Mouse (Mus musculus) G1E-ER4 (cell line): ENCODE results near the gene Tmem186. TPM values are rescaled to one million over a fixed set of nuclear protein-coding genes. Genes with fewer than 3 reads are reported as not detected.

Experiments
- GATA1 ChIP-seq: IDR thresholded peaks from one replicate; pipeline ENCODE4 v1.8.0; 2012; ENCODE audit warnings: low read length, inconsistent platforms
- polyA plus RNA-seq: library from polyadenylated mRNA; stranded (reverse); fragments of >175 nt; gene quantifications from 2 replicates; pipeline ENCODE4 v1.2.3, GENCODE M21; 2012

Gene Tmem186
- polyA plus RNA-seq, 1 experiment = 11.0 TPM

DNA sequence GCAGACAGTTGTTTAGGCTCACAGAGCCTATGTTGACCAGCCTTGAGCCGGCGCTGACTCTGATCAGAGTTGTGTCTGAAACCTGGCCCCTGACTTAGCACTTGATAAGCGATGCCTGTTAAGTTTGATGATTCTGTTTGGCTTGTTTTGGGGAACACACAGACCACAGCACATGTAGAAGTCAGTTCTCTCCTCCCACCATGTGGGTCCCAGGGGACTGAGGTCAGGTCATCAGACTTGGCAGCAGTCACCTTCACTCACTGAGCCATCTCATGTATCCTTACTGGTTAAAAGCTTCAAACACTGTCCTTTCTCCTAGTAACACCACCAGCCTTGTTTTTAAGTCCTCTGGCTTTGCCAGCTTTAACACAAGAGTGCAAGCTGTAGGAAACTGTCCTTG lies 12.5 kb upstream of the Tmem186 start:
- no peak for TF ChIP-seq GATA1

DNA sequence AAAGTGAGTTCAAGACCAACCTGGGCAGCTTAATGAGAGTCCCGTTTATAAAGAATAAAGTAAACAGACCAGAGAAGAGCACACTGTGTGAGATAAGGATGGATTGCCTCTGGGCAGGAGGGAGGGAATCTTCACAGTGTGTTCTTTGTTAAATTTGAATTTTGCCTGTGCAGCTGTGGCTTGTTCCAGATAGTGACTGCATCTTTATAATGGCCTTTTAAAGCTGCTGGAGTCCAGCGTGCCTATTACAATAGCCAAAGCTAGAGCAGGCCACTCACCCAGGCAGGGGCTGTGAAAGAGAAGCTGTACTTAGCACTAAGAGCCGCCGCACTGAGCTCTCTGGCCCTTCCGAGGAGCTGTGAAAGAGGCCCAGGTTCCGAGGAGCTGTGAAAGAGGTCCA lies 8.0 kb upstream of the Tmem186 start:
- TF ChIP-seq GATA1 = no peak

DNA sequence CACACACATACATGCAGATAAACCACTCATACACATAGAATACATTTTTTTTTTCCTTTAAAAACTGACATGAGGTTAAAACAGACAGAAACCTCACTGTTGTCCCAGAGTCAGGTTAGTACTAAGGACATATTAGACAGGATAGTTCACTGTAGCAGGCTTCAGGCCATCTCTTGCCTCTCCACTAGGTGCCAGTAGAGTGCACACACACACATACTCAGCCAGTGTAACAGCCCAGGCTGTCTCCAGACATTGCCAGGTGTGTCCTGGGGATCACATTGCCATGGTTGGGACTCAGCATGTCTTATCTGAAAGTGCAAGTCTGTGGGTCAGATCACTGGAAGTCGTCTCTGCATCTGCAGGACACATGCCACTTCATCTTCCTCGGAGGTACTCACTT lies 6.3 kb upstream of the Tmem186 start:
- TF ChIP-seq GATA1 = no peak

DNA sequence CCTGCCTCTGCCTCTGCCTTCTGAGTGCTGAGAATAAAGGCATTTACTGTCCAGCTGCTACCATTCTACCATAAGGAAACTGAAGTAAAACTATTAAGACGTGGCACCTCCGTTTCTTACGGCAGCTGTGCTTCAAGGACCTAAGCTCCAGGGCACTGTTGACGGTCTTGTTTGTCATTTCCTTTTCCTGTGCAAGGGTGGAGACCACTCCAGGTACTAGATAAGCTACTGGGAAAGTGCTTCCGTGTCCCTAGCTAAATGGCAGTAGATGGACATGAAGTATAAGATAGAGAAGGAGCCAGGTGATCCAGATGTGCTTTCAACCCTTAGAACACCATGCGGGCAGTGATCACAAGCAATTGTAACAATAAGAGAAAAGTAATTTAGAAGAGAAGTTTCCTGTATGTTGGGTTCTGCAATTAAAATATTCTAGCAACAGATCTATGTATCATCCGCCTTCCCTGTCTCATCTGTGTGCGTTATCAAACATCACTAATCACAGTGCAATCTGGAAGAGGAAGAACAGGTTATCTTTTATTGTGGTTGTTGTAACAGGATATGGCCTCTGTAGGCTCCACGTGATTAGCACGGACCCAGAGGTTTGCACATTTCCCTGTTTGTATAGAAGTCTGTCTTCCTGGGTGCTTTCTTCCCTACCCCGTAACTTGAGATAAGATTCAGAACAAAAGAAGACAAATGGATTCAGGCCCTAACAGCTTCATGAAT lies 2.1 kb upstream of the Tmem186 start:
- peak; percentile 50 for TF ChIP-seq GATA1

DNA sequence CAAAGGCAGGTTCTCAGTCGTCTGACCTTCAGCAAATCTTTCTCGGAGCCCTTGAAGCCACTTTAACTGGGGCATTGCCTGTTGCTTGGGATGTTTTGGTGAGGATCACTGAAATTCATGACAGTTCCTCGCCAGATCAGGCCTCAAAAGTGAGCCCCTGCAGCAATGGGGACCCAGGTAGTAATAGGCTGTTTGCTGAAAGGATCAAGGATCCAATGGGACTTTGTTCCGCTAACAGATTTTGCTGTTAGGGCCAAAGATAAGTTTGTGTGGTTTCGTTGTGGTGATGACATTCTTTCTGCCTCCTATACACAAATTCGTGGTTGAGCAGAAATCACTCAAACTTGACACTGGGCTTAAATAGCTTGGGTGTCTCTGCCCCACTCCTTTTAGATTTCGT lies 619 bp upstream of the Tmem186 start:
- TF ChIP-seq GATA1 = no peak

DNA sequence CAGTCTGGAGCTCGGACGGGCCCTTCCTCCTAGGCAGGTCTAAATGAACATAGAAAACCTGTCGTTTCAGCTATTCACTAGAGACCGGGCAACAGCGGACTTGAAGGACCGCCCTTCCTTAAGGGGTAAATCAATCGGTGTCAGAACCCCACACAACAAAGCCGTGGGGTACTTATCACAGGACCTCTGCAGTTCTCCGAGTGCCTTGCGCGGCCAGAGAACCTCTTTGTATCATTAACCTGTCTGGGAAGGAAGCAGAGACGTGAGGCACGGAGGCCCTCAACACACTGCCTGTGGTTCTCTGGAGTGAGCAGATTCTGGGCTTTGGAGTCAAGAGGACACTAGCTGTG lies 670 bp downstream of the Tmem186 start:
- no peak for TF ChIP-seq GATA1

DNA sequence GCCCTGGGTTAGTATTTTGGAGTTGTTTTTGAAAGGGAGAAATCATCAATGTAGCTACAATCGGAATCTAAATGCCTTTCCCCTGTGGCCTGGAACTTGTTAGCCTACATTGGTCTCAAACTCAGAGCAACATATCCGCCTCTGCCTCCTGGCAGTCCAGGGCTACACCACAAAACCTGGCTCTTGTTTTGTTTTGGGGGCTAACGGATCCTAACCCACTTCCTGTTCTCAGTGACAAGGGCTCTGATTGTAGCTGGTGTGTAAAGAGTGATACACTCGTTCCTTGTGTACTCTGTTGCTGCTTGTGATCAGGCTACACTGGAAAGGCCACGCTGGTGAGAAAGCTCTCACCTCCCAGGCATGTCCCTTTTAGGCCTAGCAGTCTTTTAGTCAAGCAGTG lies 6.1 kb downstream of the Tmem186 start:
- no peak for TF ChIP-seq GATA1

DNA sequence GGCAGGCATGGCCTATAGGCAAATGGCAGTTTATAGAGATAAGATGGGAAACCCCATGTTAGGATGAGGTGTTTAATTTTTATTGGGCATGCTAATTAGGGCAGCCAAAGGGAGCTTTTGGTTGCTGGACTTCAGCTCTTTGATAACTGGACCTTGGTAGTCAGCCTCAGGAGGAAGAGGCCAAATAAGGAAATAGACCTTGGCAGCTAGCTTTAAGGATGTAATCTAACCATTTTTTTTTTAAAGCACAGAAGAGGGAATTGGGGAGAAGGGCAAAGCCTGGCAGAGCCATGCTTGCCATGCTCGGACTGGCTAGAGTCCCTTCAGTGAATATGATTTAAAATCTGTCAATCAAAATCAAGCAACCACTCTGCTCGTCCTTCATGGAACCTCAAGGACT lies 7.1 kb downstream of the Tmem186 start:
- TF ChIP-seq GATA1 = no peak

DNA sequence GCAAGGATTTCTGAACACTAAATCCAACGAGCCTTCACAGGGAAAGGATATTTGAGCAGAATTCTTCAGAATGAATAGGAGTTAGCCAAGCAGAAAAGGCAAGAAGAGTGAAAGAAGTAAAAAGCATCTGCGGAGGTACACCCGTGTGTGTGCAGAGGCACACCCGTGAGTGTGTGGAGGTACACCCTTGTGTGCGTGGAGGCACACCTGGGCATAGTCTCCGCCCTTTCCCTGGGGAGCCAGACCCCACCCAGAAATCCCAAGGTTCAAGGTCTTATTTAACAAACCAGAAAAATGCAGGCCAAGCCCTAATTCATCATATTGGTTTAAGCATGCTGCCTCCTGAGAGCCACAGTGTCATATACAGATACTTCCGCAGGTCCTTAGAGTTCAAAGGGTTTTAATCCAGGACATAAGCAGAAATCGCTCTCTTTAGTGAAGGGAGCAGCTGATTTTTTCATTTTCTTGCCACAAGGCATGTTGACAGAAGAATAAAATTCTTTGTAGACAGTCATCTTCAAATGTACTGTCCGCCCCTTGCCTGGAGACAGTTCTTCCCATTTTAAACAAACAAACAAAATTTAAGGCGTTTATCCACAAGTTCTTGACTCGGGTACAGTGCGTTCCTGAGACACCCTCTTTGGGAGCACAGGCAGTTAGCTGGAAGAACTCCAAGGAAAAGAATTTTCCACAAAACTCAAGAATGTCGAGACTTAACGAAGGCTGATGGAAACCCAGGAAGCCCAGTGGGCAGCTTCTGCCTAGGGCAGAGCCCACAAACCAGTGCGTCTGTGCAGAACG lies 17.0 kb downstream of the Tmem186 start:
- no peak for TF ChIP-seq GATA1

DNA sequence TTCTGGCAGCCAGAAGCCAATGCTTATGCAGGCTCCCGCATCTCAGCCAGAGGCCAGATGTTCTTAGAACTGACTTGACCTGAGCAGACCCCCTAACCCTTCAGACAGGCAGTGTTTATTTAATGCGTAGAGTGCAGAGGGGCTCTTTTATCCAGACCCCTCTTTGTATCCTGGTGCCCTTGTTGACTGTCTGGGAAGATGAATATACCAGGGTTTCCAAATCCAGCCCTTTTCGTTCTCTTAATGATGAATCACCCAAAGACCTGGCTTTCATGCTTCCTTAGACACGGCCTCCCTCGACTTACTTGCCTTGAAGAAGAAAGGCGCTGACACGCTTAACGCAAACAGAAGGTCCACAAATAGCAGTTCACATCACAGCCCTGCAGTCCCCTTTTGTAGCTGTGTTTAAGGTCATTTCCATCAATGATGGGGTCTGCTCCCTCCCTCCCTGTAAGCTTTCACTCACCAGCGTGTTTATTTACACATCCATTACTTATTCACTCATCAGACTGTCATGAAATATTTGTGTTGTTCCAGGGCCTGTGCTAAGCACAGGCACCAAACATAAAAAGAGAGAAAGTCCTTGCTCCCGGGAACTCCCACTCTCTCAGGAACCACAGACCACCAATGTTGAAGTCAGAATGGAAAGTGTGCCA lies 17.7 kb downstream of the Tmem186 start:
- no peak for TF ChIP-seq GATA1

DNA sequence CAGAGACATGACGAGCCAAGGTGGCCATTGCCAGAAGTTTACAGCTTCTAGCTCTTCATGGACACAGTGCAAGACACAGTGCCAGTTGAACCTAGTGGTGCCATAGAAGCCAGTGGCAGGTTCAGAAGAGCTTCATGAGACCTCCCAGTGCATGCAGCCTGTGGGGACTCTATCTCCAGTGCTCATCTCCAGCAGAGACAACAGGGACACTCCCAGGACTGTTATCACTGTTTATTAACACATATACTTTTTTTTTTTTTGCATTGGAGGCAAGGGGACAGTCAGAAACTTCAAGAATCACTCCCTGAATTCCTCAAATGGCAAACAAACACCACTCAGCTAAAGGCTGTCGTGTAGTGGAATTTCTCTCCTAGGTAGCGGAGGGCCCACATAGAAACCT lies 24.1 kb downstream of the Tmem186 start:
- no peak for TF ChIP-seq GATA1

DNA sequence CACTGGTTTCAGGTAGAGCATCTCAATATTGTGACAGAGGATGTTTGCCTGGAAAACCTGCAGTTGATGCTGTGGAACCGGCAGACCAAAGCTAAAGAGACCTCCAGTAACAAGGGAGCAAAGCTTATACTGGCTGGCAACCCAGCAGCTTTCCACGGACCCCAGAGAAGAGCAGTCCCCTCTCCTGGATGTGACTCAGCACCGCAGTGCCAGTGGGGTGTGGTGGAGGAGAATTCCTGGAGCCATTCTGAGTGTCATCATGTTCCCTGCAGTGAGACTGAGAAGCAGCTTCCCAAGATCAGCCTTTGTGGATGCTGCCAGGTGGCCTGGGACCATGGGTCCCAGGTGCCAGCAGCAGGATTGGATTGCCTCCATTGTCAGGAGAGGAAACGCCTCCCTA lies 24.5 kb downstream of the Tmem186 start:
- TF ChIP-seq GATA1 = no peak

DNA sequence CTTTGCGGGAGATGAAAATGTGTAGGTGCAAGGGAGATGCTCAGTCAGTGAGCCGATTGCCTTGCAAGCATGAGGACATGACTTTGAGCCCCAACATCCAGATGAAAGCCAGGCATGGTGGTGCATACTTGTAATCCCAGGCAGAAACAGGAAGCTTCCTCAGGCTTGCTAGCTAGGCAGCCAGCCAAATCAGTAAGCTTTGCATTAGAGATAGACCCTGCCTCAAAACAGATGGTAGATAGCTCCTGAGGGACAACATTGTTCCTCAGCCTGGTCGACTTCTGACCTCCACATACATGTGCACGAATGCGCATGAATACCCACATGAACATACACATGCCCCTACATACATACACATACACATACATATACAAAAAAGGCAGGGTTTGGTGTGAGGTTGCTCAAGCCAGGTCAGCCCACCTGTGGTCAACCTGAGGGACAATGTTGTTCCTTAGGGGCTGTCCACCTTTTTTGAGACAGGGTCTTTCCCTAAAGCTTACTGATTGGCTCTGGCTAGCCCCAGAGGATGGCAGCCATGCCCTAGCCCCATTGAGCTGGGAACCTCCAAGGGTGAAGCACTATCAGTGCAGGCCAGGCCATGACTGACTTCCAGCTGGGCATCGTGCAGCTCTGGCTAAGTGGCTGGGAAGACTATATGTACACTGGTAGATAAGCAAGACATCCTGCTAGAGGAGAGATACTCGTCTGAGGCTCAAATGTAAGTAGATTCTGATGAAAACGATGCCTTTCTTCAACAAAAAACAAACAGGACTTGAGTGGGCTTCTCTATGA lies 25.1 kb downstream of the Tmem186 start:
- TF ChIP-seq GATA1 = no peak

DNA sequence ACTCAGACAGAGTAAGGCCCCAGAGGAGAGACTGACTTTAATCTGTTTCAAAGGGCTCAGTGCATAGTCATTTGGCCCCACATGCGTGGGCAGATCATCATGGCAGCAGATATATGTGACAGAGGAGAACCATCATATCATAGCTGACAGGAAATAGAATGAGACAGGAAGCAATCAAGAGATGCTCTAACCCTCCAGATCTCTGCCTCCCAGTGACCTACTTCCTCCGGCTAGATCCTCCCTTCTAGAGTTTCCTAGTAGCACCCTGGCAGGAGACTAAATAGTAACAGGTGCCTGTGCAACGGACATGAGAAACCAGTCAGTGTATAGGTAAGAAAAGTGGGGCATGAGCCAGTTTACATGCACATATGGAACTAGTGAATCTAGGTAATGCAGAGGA lies 27.1 kb downstream of the Tmem186 start:
- no peak for TF ChIP-seq GATA1

DNA sequence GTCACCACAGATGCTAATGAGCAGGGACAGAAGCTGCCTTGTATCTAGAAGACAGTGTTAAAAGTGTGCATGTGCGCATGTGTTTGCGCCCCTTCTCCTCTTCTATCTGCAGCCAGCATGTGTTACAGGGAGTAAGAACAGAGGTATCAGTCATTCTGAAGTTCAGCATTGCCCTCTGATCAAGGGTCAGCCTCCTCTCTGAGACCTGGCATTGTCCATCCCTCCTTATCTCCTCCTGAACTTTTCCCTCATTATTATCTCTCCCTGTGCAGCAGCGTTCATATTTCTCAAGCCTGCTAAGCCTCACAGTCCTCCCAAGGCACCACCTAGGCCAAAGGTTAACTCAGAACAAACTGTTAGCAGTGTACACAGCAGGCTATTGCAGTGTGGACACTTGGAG lies 33.7 kb downstream of the Tmem186 start:
- no peak for TF ChIP-seq GATA1

DNA sequence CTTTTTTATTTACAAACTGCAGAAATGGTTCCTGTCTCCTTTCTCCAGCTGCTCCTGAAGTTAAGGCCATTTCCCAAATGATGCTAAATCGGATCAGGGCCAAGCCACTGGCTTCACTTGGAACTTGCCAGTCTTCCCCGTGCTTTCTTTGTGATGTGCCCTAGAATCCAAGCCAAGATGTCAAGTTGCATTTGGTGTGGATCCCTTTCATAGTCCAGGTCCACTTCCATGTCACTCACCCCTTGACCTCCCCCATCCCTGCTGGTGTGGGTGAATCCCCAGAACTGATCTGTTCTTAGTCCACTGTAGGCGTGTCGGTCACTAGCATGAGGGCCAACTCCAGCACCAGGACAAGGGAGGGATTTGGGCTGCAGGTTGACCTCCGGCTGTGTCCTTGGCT lies 40.0 kb downstream of the Tmem186 start:
- no peak for TF ChIP-seq GATA1
